Mouse (Mus musculus) neutrophil, adult 5-6 weeks (primary cell): Measurements from ENCODE around the gene Crip1. TPM values are rescaled to one million over a fixed set of nuclear protein-coding genes. Genes with fewer than 3 reads are reported as not detected.

Experiments used
- ATAC-seq: fragments of 151-379, 151-347 bp; 2 replicates; pipeline ENCODE4 v1.8.0; 2017; ENCODE audit warnings: mild to moderate bottlenecking, moderate TSS enrichment; ENCODE audit not compliant: insufficient number of reproducible peaks, poor library complexity, low FRiP score, severe bottlenecking; ENCODE audit errors: extremely low read depth
- total RNA-seq: library from RNA; stranded (forward); fragments of 200-1000 nt; gene quantifications from 2 replicates; pipeline ENCODE4 v1.2.3, GENCODE M21; 2017

Gene Crip1
- total RNA-seq, 1 experiment from 2014 or later = 448 TPM

DNA sequence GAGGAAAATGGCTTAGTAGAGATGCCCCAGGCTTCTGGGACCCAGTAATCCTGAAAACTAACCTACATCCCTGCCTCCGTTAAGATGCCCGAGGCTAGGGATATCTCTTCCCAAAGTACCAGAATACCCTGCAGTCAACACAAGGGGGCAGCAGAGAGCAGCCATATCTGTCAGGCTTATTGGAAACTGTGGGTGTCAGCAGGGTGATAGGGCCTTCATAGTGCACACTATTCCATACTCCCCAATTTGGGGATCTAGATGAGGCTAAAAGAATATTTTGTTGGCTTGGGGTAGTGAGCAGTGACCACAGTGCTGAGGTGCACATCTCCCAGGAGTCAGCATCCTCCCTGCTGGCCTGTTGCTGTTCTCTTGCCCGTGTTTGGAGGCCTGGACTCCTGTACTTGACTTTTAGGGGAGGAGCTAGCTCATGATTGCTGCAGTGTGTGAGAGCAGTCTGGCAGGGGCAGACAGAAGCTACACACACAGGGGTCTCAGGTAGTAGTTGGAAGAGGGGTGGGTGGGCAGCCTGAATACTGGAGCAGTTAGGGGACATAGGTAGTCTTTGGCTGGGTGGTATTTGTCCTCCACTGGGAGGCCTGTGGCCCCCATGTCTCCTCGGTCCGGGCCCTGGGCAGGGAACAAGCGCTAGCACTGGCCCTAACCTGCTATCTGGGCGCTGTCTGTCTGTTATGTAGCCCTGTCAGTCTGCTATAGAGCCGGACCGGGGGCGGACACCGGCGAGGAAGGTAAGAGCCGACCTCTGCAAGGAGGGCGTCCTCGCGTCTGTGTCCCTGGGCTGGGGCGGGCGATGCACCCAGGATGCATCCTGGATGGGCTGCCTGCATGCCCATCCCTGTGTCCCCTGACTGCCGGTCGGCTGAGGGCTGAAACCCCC lies 26.4 kb upstream of the Crip1 start:
- peak; percentile 74 for ATAC-seq

- no peak for ATAC-seq
Measured at GRCm38 (mm10) chr12:113124726-113125125, 21.4 kb upstream of the Crip1 start.

- no peak for ATAC-seq
Measured at GRCm38 (mm10) chr12:113130732-113131131, 15.4 kb upstream of the Crip1 start.

- ATAC-seq = no peak
Measured at GRCm38 (mm10) chr12:113131601-113132000, 14.5 kb upstream of the Crip1 start.

- no peak for ATAC-seq
Measured at GRCm38 (mm10) chr12:113132567-113132966, 13.5 kb upstream of the Crip1 start.

GRCm38 (mm10) chr12:113133260-113133659 lies 12.9 kb upstream of the Crip1 start:
- no peak for ATAC-seq

GRCm38 (mm10) chr12:113133861-113134403 lies 12.2 kb upstream of the Crip1 start:
- ATAC-seq = no peak

DNA sequence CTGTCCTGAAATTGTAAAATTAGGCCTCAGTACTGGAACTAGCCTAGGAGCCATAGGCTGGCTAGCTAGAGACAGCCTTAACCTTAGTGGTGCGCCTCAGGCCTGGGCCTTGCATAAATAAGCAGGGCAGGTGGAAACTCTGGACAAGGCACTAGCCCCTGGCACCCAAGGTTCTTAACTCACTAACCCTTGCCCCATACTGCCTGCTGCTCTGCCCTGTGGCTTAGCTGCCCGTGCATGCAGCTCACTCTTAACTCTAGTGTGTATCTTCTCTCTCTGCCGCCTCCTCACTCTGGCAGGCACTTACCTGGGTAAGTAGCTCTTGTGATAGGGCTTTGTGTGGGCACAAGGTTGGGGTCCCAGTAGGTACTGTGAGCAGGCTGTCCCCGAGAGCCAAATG lies 11.6 kb upstream of the Crip1 start:
- ATAC-seq = no peak

DNA sequence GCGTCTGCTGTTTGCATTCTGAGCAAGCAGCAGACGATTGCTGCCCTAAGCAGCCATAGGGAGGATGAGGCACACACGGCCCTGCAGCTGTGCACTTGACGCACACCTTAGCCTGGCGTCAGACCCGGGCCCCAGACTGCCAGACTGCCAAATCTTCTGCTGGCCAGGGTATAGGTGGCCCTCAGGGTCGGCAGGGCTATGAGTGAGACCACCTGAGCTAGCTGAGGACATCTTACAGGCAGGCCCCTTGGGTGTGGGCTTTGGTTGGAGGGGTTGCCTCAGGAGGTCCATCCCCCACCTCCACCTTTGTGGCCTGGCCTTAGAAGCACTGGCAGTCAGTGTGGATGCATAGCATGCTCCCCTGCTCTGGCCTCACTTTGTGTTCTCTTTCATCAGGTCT lies 10.7 kb upstream of the Crip1 start:
- no peak for ATAC-seq

GRCm38 (mm10) chr12:113136492-113137020 lies 9.6 kb upstream of the Crip1 start:
- ATAC-seq = no peak

DNA sequence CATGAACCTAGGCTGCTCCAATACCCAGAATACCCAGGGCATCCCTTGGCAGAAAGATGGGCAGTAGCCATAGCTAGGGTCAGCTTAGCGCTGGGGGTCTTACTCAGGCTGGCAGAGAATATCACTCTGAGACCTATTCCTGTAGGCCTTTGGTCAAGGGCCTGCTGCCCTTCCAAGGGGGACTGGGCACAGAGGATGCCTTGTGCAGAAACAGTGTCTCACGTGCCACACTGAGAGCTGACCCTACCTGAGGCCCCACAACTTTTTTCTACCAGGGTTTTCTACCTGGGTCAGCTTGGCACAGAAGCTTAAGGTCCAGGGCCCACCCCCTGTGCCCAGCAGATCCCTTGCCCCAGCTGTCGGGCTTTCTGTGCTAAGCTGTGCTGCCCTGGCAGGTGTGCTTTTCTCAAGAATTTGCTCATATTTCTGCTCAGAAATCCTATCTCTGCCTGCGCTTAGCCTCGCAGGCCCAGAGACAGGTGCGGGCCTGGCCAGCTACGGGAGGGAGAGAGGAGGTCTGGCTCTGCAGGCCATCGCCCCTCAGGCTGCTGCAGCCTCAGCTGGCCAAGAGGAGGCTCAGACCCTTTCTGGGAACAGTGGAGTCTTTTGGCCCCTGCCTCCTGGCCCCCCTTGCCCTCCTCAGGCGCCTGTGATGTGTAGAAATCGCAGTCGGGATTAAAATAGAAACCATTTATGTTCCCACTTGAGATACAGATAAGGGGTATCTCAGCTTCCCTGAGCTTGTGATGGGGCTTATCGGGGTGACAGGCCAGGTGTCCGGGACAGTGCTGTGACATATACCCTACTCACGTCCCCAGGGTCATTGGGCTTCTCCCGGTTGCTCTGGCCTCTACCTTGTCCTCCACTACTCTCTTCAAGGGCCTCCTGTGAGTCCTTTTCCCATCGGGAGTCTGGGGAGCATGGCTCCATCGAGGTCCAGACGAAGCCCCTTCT lies 8.6 kb upstream of the Crip1 start:
- no peak for ATAC-seq

- no peak for ATAC-seq
Measured at GRCm38 (mm10) chr12:113138291-113138690, 7.8 kb upstream of the Crip1 start.

DNA sequence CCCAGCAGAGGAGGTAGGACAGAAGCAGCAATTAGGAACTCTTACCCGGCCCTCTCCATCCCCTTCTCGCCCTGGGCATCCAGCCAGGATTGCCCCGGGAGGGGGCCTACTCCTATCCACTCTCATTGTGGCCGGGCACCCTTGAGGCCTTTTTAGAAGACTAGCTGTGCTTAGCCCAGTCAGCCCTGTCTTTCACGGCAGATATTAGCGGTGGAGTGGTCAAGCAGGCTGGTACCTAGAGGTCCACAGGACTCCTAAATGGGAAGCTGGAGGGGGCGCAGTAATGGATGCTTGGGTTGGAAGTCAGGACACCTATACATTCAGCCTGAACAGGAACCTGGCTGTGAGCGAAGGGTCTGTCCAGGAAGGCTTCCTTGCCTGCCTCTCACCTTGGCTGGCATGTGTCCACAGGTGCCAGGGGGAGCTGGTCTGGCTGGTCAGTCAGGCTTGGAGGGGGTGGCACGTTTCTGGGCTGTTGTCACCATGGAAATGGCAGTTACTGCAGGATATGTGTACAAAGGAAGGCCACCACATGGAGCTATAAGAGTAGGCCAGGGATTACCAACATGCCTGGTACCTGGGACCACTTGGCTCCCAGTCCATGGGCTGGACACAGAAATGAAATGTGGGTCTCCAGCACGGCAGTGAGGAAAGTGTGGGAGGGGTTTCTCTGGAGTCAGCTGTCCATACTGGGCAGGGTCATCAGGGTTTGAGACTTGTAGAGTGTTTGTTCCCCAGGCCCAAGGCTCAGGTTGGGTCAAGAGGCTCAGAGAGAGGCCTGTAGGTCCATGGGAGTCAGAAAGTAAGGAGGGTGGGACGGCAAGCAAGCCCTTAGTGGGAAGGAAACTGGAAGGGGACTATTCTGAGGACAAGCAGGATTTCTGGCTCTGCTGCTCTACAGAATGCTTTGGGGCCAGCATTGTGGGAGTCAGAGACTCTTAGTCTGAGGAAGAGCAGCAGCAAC lies 6.9 kb upstream of the Crip1 start:
- no peak for ATAC-seq

DNA sequence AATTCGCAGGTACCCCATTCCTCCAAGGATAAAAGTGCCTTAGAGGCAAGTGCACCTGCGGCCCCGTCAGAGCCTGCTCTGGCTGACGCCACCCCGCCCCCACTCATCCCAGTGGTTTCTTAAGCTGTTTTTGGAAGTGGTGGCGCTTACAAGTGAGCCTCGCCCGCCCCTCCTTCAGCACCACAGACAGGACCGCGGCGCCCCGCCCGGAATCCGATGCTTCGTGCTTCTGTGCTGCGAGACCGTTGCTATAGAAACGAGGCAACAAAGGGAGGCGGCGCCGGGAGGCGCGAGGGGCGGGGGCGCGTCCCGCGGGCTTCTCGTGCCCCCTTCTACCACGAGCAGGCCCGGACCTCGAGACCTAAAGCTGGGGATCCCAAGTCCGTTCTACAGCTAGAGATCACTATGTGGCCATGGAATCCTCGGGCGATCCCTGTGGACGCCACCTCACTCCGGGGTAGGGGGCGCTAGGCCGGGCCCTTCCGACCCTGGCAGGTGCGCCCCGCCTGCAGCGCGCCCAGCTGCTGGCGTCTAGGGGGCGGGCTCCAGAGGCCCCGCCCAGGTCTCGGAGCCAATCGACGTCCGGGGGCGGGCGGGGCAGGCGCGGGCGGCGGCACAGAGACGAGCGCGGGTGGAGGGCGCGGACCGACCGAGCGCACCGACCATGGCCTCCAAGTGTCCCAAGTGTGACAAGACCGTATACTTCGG lies 6.1 kb upstream of the Crip1 start, which contains the start of gene Crip2:
Gene Crip2 (plus strand): TSS at position 329 of the 708 bp plus-strand sequence.
- ATAC-seq = peak; percentile 57

- no peak for ATAC-seq
Measured at GRCm38 (mm10) chr12:113140616-113141411, 5.3 kb upstream of the Crip1 start.

GRCm38 (mm10) chr12:113141531-113141973 lies 4.6 kb upstream of the Crip1 start:
- no peak for ATAC-seq
